Mouse (Mus musculus) hindbrain, embryonic 12.5 days (tissue): ENCODE measurements at regions not wholly inside any gene's neighbourhood (a gene's known extent, or its start where the extent isn't known, plus 50 kb on each side); places are given as distances from the start of the nearest gene placed in this dataset.

Source experiments
- ATAC-seq: fragments of 200-750 bp; cut with Nextera tagmentation; 2 replicates; pipeline ENCODE4 v1.8.0; 2017; ENCODE audit warnings: moderate TSS enrichment; ENCODE audit not compliant: low FRiP score
- H3K27ac ChIP-seq: fragments of 300-500 bp; sonication (generic); 2 replicates; pipeline ENCODE4 v1.5.1; 2016; ENCODE audit warnings: mild to moderate bottlenecking
- H3K27me3 ChIP-seq: fragments of 300-500 bp; sonication (generic); 2 replicates; pipeline ENCODE4 v1.6.1; 2016; ENCODE audit warnings: mild to moderate bottlenecking
- H3K36me3 ChIP-seq: fragments of 300-500 bp; sonication (generic); 2 replicates; pipeline ENCODE4 v1.6.1; 2016; ENCODE audit warnings: mild to moderate bottlenecking
- H3K4me1 ChIP-seq: fragments of 300-500 bp; sonication (generic); 2 replicates; pipeline ENCODE4 v1.6.1; 2016
- H3K4me2 ChIP-seq: fragments of 300-500 bp; sonication (generic); replicated peaks from 2 replicates; pipeline ENCODE4 v1.6.1; 2016; ENCODE audit warnings: mild to moderate bottlenecking
- H3K4me3 ChIP-seq: fragments of 300-500 bp; sonication (generic); 2 replicates; pipeline ENCODE4 v1.5.1; 2016; ENCODE audit warnings: mild to moderate bottlenecking
- H3K9ac ChIP-seq: fragments of 300-500 bp; sonication (generic); 2 replicates; pipeline ENCODE4 v1.6.1; 2016; ENCODE audit warnings: mild to moderate bottlenecking, moderate library complexity
- H3K9me3 ChIP-seq: fragments of 300-500 bp; sonication (generic); replicated peaks from 2 replicates; pipeline ENCODE4 v1.6.1; 2016; ENCODE audit warnings: mild to moderate bottlenecking
- WGBS: fragments of 180-500 bp; shearing (Covaris S2); methylation state at CpG from one replicate; pipeline ENCODE4 v1.1.7; 2016; 5-methylcytosine and 5-hydroxymethylcytosine counted together

- Histone ChIP-seq H3K4me2 (no peak overlapping the region), H3K9ac (no peak overlapping the region), H3K36me3 (no peaks in the 10 kb centered on the region), H3K9me3 (no peaks in the 10 kb centered on the region), H3K4me3 (no peak overlapping the region), H3K27me3 (no peaks in the 10 kb centered on the region), H3K4me1 (no peaks in the 10 kb centered on the region), H3K27ac (no peak overlapping the region)
- no peak for ATAC-seq
These were observed 3447.1 kb downstream of the 9330182O14Rik start for GRCm38 (mm10) chr15:43581246-43581645.

DNA sequence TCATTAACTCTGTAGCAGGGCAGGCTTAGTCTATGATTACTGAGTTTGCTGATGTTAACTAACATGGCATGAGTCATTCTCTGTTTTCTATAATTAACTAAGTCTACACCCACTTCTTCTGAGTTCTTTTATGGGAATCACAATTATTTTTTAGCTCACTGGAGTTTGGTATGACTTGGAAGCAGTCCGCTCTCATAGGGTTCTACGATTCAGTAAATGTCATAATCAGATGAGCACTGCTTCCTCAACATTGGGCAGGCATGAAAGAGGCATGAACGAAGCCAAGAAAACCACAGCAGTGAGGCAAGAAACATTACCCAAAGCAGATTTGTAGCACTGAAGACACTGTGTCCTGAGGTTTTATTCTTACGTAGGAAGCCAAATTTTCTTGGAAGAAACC is 3451.6 kb downstream of the 9330182O14Rik start:
- WGBS = 89% methylated on average over 4 of the region's 4 CpGs
- Histone ChIP-seq H3K4me1 (no peaks in the 10 kb centered on the region), H3K9me3 (no peaks in the 10 kb centered on the region), H3K9ac (no peak overlapping the region), H3K27me3 (no peaks in the 10 kb centered on the region), H3K4me2 (no peak overlapping the region), H3K4me3 (no peak overlapping the region), H3K27ac (no peak overlapping the region), H3K36me3 (no peaks in the 10 kb centered on the region)
- no peak for ATAC-seq

DNA sequence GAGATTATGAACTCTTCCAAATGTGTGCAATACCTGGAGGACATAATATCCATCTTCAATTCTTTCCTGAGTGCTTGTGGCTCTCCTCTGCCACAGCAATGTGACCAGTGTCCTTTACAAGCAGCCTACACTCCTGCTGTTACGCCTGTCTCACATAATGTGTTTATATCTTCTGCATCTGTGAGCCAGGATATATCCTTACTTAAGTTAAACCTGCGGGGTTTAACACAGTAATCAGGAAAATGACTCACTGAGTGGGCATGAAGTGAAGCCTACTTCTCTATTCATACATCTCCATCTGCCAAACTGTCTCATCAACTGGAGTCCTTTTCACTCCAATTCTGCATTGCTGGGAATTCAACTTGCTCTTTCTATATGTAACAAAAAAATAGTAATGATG is 3453.9 kb downstream of the 9330182O14Rik start:
- H3K27me3 ChIP-seq = no peaks in the 10 kb centered on the region
- no peak overlapping the region for H3K4me3 ChIP-seq
- H3K9me3 ChIP-seq = no peaks in the 10 kb centered on the region
- H3K4me2 ChIP-seq = no peak overlapping the region
- no peak overlapping the region for H3K9ac ChIP-seq
- H3K36me3 ChIP-seq = no peaks in the 10 kb centered on the region
- H3K4me1 ChIP-seq = no peaks in the 10 kb centered on the region
- H3K27ac ChIP-seq = no peak overlapping the region
- ATAC-seq = no peak
- 89% methylated on average over 2 of the region's 2 CpGs for WGBS

GRCm38 (mm10) chr15:43607700-43608099 is 3473.5 kb downstream of the 9330182O14Rik start:
- Histone ChIP-seq H3K36me3 (no peaks in the 10 kb centered on the region), H3K9me3 (no peaks in the 10 kb centered on the region), H3K4me1 (no peaks in the 10 kb centered on the region), H3K27me3 (no peaks in the 10 kb centered on the region), H3K4me2 (no peak overlapping the region), H3K4me3 (no peak overlapping the region), H3K27ac (no peak overlapping the region), H3K9ac (no peak overlapping the region)
- no peak for ATAC-seq
- 75% methylated on average over 4 of the region's 4 CpGs for WGBS

DNA sequence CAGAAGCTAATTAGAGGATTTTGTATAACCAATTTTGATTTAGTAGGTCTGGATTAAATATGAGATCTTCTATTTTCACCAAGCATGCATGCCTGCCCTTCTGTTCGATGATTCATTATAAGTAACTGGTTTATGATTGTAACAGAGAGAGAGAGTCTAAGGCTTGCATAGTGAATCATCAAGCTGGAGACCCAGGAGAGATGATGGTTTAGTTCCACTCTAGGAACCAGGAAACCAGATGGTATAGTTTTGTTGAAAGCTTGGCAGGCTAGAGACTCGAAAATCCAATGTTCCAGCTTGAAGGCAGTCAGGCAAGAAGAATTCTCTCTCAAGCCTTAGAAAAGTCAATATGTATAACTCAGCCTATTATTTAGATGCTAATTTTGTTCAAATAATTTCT is 3475.7 kb downstream of the 9330182O14Rik start:
- ATAC-seq = no peak
- 81% methylated on average over 2 of the region's 2 CpGs for WGBS
- Histone ChIP-seq H3K4me2 (no peak overlapping the region), H3K4me1 (no peaks in the 10 kb centered on the region), H3K27me3 (no peaks in the 10 kb centered on the region), H3K9ac (no peak overlapping the region), H3K4me3 (no peak overlapping the region), H3K36me3 (no peaks in the 10 kb centered on the region), H3K27ac (no peak overlapping the region), H3K9me3 (no peaks in the 10 kb centered on the region)

GRCm38 (mm10) chr15:43614004-43614661 is 3480.0 kb downstream of the 9330182O14Rik start:
- WGBS = 33% methylated on average over 5 of the region's 5 CpGs

GRCm38 (mm10) chr15:43615727-43616126 is 3481.6 kb downstream of the 9330182O14Rik start:
- H3K27me3 ChIP-seq = no peaks in the 10 kb centered on the region
- no peak overlapping the region for H3K9ac ChIP-seq
- no peaks in the 10 kb centered on the region for H3K9me3 ChIP-seq
- no peak overlapping the region for H3K4me3 ChIP-seq
- no peaks in the 10 kb centered on the region for H3K4me1 ChIP-seq
- 91% methylated on average over 1 of the region's 1 CpGs for WGBS
- no peak for ATAC-seq
- no peak overlapping the region for H3K4me2 ChIP-seq
- no peaks in the 10 kb centered on the region for H3K36me3 ChIP-seq
- no peak overlapping the region for H3K27ac ChIP-seq

More at GRCm38 (mm10) chr15:43614004-43614661, 3480.0 kb downstream of the 9330182O14Rik start:
- no peaks in the 10 kb centered on the region for H3K4me1 ChIP-seq
- H3K27ac ChIP-seq = no peak overlapping the region
- no peak overlapping the region for H3K9ac ChIP-seq
- no peaks in the 10 kb centered on the region for H3K36me3 ChIP-seq
- H3K4me2 ChIP-seq = no peak overlapping the region
- no peaks in the 10 kb centered on the region for H3K27me3 ChIP-seq
- H3K4me3 ChIP-seq = no peak overlapping the region
- no peak for ATAC-seq
- H3K9me3 ChIP-seq = no peaks in the 10 kb centered on the region

DNA sequence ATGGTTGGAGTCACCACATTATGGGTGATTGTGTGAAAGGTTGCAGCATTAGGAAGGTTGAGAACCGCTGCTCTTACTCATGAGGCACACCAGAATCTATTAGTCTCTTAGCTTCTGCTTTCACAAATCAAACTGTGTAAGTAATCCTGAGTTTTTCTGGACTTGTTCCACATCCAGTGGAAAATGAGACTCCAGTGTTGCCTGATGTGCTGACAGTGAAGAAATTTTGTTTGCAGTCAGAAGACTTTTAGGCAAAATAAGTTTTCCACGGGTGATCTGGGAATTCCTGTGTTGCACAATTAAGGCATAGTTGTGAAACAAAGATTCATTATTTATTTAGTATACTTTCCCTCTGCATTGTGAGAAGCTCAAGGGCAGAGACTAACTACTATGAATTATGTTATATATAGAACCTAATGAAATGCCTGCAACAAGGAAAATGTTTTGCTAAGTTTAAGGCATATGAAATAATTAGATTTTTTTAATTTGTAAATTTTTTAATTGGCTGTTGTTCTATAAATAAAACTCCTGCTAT is 3490.3 kb downstream of the 9330182O14Rik start:
- Histone ChIP-seq H3K27me3 (no peaks in the 10 kb centered on the region), H3K4me1 (no peaks in the 10 kb centered on the region), H3K36me3 (no peaks in the 10 kb centered on the region), H3K4me3 (no peak overlapping the region), H3K9ac (no peak overlapping the region), H3K9me3 (no peaks in the 10 kb centered on the region), H3K27ac (no peak overlapping the region), H3K4me2 (no peak overlapping the region)
- ATAC-seq = no peak
- 80% methylated on average over 2 of the region's 2 CpGs for WGBS

DNA sequence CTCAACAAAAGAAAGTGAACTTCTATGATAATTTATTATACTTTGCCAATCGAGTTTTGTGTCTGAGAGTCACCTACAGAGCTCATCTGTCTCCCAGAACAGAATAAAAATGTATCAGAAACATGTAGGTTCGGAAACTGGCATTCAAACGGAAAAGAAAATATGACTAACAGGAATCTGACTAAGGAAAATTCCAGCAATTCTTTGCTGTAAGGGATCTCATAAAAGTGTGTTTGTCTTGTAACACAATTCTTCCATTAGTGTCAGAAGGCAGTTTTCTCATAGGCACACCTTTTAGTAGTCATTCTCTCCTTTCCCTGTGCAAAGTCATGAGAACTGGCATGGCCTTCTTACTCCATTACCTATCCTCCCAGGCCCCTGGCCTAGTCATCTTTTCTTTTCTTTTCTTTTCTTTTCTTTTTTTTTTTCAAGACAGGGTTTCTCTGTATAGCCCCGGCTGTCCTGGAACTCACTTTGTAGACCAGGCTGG is 3490.9 kb downstream of the 9330182O14Rik start:
- H3K9me3 ChIP-seq = no peaks in the 10 kb centered on the region
- no peaks in the 10 kb centered on the region for H3K4me1 ChIP-seq
- ATAC-seq = no peak
- no peak overlapping the region for H3K4me2 ChIP-seq
- H3K27ac ChIP-seq = no peak overlapping the region
- no peak overlapping the region for H3K9ac ChIP-seq
- no peaks in the 10 kb centered on the region for H3K27me3 ChIP-seq
- WGBS = 70% methylated on average over 4 of the region's 4 CpGs
- H3K4me3 ChIP-seq = no peak overlapping the region
- H3K36me3 ChIP-seq = no peaks in the 10 kb centered on the region

DNA sequence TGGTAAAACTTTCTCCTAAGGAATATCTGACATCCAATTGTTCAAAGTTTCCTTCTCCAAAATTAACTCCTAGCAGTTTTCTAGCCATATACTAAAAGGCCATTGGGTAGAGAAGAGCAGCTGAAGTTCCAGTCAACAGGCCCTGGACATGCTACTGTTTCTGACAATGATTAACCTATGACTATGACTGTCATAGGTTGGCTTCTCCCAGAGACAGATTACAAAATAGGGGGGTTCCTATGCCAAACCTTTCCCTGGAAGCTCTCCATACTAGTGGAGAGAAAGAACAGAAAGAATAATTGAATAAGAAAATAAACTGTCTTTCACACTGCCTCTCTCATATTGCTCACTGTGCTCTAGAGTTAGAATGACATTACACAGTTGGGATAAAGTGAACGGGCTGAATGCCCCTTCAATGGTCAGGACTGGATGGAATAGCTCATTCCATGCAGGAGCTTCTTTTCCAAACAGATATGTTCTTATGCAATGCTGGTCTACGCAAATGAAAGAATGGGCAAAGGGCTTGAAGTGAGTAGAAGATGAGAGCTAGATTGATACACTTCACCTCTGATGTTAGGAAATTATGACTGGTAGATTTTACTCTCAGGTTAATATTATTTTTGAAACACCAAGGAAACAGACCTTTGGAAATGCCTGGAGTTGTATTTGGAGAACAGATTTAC is 3516.8 kb downstream of the 9330182O14Rik start:
- Histone ChIP-seq H3K27ac (no peak overlapping the region), H3K4me2 (no peak overlapping the region), H3K27me3 (no peaks in the 10 kb centered on the region), H3K36me3 (no peaks in the 10 kb centered on the region), H3K4me1 (no peaks in the 10 kb centered on the region), H3K9ac (no peak overlapping the region), H3K9me3 (no peaks in the 10 kb centered on the region), H3K4me3 (no peak overlapping the region)
- ATAC-seq = no peak
- 86% methylated on average over 2 of the region's 2 CpGs for WGBS

DNA sequence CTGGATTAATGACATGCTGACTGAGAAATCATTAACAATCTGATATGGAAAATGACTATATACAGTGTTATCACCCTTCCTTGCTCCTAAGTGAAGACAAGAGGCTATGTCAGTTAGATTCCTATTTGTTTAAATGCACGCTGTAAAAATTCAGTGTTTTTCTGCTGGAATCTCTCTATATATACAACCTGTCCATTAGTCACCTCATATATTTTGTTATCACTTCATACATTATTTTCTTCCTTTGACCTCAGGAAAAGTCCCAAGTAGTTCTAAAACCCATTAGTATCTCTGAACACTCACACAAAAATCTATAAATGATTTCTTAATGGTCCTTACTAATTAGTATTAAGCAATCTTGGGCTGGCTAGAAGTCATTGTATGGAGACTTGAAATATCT is 3529.5 kb downstream of the 9330182O14Rik start:
- H3K4me1 ChIP-seq = no peaks in the 10 kb centered on the region

GRCm38 (mm10) chr15:43678844-43679243 is 3544.7 kb downstream of the 9330182O14Rik start:
- 59% methylated on average over 1 of the region's 1 CpGs for WGBS
- Histone ChIP-seq H3K4me1 (no peaks in the 10 kb centered on the region), H3K4me3 (no peak overlapping the region), H3K36me3 (no peaks in the 10 kb centered on the region), H3K27ac (no peak overlapping the region), H3K9ac (no peak overlapping the region), H3K27me3 (no peaks in the 10 kb centered on the region), H3K4me2 (no peak overlapping the region), H3K9me3 (no peaks in the 10 kb centered on the region)
- no peak for ATAC-seq

More for the DNA sequence above, 3529.5 kb downstream of the 9330182O14Rik start:
- no peak overlapping the region for H3K4me2 ChIP-seq
- H3K27ac ChIP-seq = no peak overlapping the region
- H3K36me3 ChIP-seq = no peaks in the 10 kb centered on the region
- no peak overlapping the region for H3K9ac ChIP-seq
- H3K27me3 ChIP-seq = no peaks in the 10 kb centered on the region
- no peak for ATAC-seq
- WGBS = 88% methylated on average over 1 of the region's 1 CpGs
- no peak overlapping the region for H3K4me3 ChIP-seq
- no peaks in the 10 kb centered on the region for H3K9me3 ChIP-seq

DNA sequence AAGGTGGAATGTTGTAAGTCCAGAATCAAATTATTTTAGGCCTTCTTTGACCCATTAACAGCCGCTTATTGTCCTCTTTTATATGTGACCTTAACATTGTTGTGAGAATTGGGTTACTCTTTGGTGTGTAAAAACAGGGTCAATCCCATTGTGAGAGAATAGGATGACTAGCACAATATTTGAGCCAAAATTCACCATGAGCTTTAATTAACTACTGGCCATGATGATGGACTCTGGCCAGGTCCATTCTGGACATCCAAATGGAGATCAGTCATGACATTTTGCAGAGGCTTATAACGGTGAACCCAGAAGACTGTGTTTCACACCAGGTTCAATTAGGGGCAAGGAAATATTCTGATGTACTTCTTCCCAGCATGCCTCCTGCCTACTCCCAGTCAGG is 3548.0 kb downstream of the 9330182O14Rik start:
- Histone ChIP-seq H3K9ac (no peak overlapping the region), H3K27ac (no peak overlapping the region), H3K4me2 (no peak overlapping the region), H3K4me1 (no peaks in the 10 kb centered on the region), H3K27me3 (no peaks in the 10 kb centered on the region), H3K9me3 (no peaks in the 10 kb centered on the region), H3K4me3 (no peak overlapping the region), H3K36me3 (no peaks in the 10 kb centered on the region)
- 90% methylated on average over 2 of the region's 2 CpGs for WGBS
- no peak for ATAC-seq
